Mouse (Mus musculus) heart, postnatal 0 days (tissue): ENCODE results near the gene Crlf1.

Experiments
- CTCF ChIP-seq: IDR thresholded peaks from 2 replicates; pipeline ENCODE4 v1.5.1; 2016; ENCODE audit warnings: antibody characterized with exemption, control low read depth, low read depth
- EP300 ChIP-seq: IDR thresholded peaks from 2 replicates; pipeline ENCODE4 v1.6.1; 2016; ENCODE audit warnings: antibody characterized with exemption, low read depth

GRCm38 (mm10) chr8:70522592-70523403 lies 29.8 kb downstream of the Crlf1 start:
- TF ChIP-seq EP300 (peak; percentile 56), CTCF (peak; percentile 77)
